14 mouse cellular contexts compared by ENCODE assay signal in genomic region chr4:155152476-155152875, GRCm38 (mm10).
DNase-seq lines count a peak whose midpoint lies in the region; ATAC-seq and TF ChIP-seq lines count a peak whose summit lies in the region.
"Had no signal": no experiment of that assay in that cellular context is flagged by ENCODE, and none has a peak within 500 bp of the region (broad histone marks: within the 10 kb centered on the region; RNA-seq: fewer than 3 reads in every experiment).

No protein-coding gene starts in this region.

- DNase-seq in hindbrain, postnatal 0 days (ENCODE audit: low spot score), result no peak
- DNase-seq in hindbrain, embryonic 10.5 days (ENCODE audit: low spot score), result no peak
- peak; percentile 93 to 95 for DNase-seq in cerebellum, postnatal 10 days
- no peak for DNase-seq in urinary bladder, postnatal 4 days (ENCODE audit: low spot score in 2 of 2)
- no peak for DNase-seq in adipocyte (ENCODE audit: low spot score)
- DNase-seq: adrenal gland, adult 2 months; kidney, adult 9 months; layer of hippocampus, adult 9-11 months; right cerebral cortex, postnatal 25 days had no signal

- no peaks in the 10 kb centered on the region for H3K9me3 ChIP-seq in hindbrain, postnatal 0 days (ENCODE audit: low read length)
- no peaks in the 10 kb centered on the region for H3K9me3 ChIP-seq in hindbrain, embryonic 10.5 days
- no peaks in the 10 kb centered on the region for H3K9me3 ChIP-seq in megakaryocyte, embryonic 14.5 days
- H3K9me3 ChIP-seq: forebrain, embryonic 12.5 days; liver, embryonic 12.5 days; midbrain, embryonic 13.5 days had no signal

- TF ChIP-seq CTCF in hindbrain, postnatal 0 days (IDR thresholded peaks at IDR 0.05; ENCODE audit: low read depth), result no peak

- peaks cover 24% of the 10 kb centered on the region for H3K36me3 ChIP-seq in hindbrain, postnatal 0 days (ENCODE audit: insufficient read depth, low read length)
- peaks cover 44% of the 10 kb centered on the region for H3K36me3 ChIP-seq in hindbrain, embryonic 10.5 days
- peaks cover 52% of the 10 kb centered on the region for H3K36me3 ChIP-seq in megakaryocyte, embryonic 14.5 days (replicated peaks; ENCODE audit: low read length)

- peaks cover 6% of the 10 kb centered on the region; the same call in 1 of the 2 replicates for H3K4me1 ChIP-seq in hindbrain, postnatal 0 days (ENCODE audit: insufficient read depth, low read length)
- H3K4me1 ChIP-seq in hindbrain, embryonic 10.5 days (replicated peaks), result peaks cover 70% of the 10 kb centered on the region
- peaks cover 92% of the 10 kb centered on the region for H3K4me1 ChIP-seq in megakaryocyte, embryonic 14.5 days

- no peak overlapping the region for H3K4me2 ChIP-seq in hindbrain, postnatal 0 days (ENCODE audit: low read depth, low read length)
- H3K4me2 ChIP-seq: forebrain, embryonic 12.5 days; liver, embryonic 12.5 days; midbrain, embryonic 13.5 days had no signal

- no peaks in the 10 kb centered on the region for H3K27me3 ChIP-seq in hindbrain, postnatal 0 days (ENCODE audit: insufficient read depth, low read length)
- H3K27me3 ChIP-seq in hindbrain, embryonic 10.5 days (ENCODE audit: insufficient read depth, poor library complexity, severe bottlenecking), result peaks cover 20% of the 10 kb centered on the region
- H3K27me3 ChIP-seq in megakaryocyte, embryonic 14.5 days (replicated peaks), result peaks cover 4% of the 10 kb centered on the region

- H3K9ac ChIP-seq in hindbrain, postnatal 0 days (replicated peaks; ENCODE audit: low read length), result no peak overlapping the region
- H3K9ac ChIP-seq: forebrain, embryonic 12.5 days; liver, embryonic 12.5 days; midbrain, embryonic 13.5 days had no signal

- no peak for ATAC-seq in hindbrain, postnatal 0 days
- no peak for ATAC-seq in megakaryocyte, adult 5-6 weeks (ENCODE audit: poor library complexity, severe bottlenecking)
- ATAC-seq: liver, embryonic 12.5 days; midbrain, embryonic 13.5 days had no signal

- 0 out of 2 replicates have a peak overlapping the region, but pooled peaks have one; percentile 4 for H3K27ac ChIP-seq in hindbrain, postnatal 0 days
- H3K27ac ChIP-seq in hindbrain, embryonic 10.5 days, result no peak overlapping the region; the same call in 1 of the 2 replicates
- H3K27ac ChIP-seq: forebrain, embryonic 12.5 days; liver, embryonic 12.5 days; midbrain, embryonic 13.5 days had no signal

- H3K4me3 ChIP-seq in hindbrain, postnatal 0 days (ENCODE audit: low read length), result no peak overlapping the region
- H3K4me3 ChIP-seq in hindbrain, embryonic 10.5 days, result no peak overlapping the region
- H3K4me3 ChIP-seq in megakaryocyte, embryonic 14.5 days (replicated peaks), result peak overlapping the region; percentile 47
- H3K4me3 ChIP-seq: forebrain, embryonic 12.5 days; liver, embryonic 12.5 days; midbrain, embryonic 13.5 days had no signal

- WGBS in hindbrain, postnatal 0 days, result 84% methylated on average over 6 of the region's 6 CpGs
- WGBS in hindbrain, embryonic 10.5 days, result 95% methylated on average over 6 of the region's 6 CpGs

Comparison
In these comparisons a context has a peak if more than half of its experiments do, and no peak if none do; other contexts are left out.
1. DNase-seq: peak in cerebellum, postnatal 10 days (2 of 2); none in hindbrain, postnatal 0 days (single experiment), hindbrain, embryonic 10.5 days (single experiment), urinary bladder, postnatal 4 days (0 of 2) and adipocyte (single experiment).